Mouse (Mus musculus) induced T-regulatory cell, adult 2 months (primary cell): ENCODE measurements around the gene Fgfr2.
"Not testable (repeated sequence)": the region's sequence is repeated elsewhere in the genome, so short reads cannot be mapped to it uniquely, and the experiment has no call there.

Experiments
- DNase-seq: peaks from one replicate; pipeline ENCODE4 v3.0.0-alpha.2; 2012; ENCODE audit warnings: low read depth

Gene Fgfr2

GRCm38 (mm10) chr7:132688721-132689120 is 434.4 kb downstream of the Fgfr2 start:
- no peak for DNase-seq

- no peak for DNase-seq
Observed at GRCm38 (mm10) chr7:132687897-132688296, 435.3 kb downstream of the Fgfr2 start.

- peak; percentile 69 for DNase-seq
Observed at GRCm38 (mm10) chr7:132686515-132686914, 436.6 kb downstream of the Fgfr2 start.

GRCm38 (mm10) chr7:132683923-132684322 is 439.2 kb downstream of the Fgfr2 start:
- DNase-seq: no peak

GRCm38 (mm10) chr7:132682901-132683300 is 440.2 kb downstream of the Fgfr2 start:
- DNase-seq: no peak

- no peak for DNase-seq
Observed at GRCm38 (mm10) chr7:132682336-132682735, 440.8 kb downstream of the Fgfr2 start.

- no peak for DNase-seq
Observed at GRCm38 (mm10) chr7:132681831-132682230, 441.3 kb downstream of the Fgfr2 start.

GRCm38 (mm10) chr7:132681296-132681695 is 441.9 kb downstream of the Fgfr2 start:
- DNase-seq: no peak

GRCm38 (mm10) chr7:132679549-132679948 is 443.6 kb downstream of the Fgfr2 start:
- DNase-seq: no peak

GRCm38 (mm10) chr7:132679117-132679516 is 444.0 kb downstream of the Fgfr2 start:
- DNase-seq: no peak

- DNase-seq: no peak
Observed at GRCm38 (mm10) chr7:132675922-132676321, 447.2 kb downstream of the Fgfr2 start.

GRCm38 (mm10) chr7:132673931-132674755 is 449.0 kb downstream of the Fgfr2 start:
- no peak for DNase-seq

- DNase-seq: peak; percentile 70
Observed at GRCm38 (mm10) chr7:132672481-132672959, 450.6 kb downstream of the Fgfr2 start.

GRCm38 (mm10) chr7:132670863-132671165 is 452.3 kb downstream of the Fgfr2 start:
- no peak for DNase-seq

GRCm38 (mm10) chr7:132669999-132670862 is 452.9 kb downstream of the Fgfr2 start:
- no peak for DNase-seq

- DNase-seq: no peak
Observed at GRCm38 (mm10) chr7:132668604-132669003, 454.5 kb downstream of the Fgfr2 start.

GRCm38 (mm10) chr7:132666516-132666915 is 456.6 kb downstream of the Fgfr2 start:
- DNase-seq: no peak

GRCm38 (mm10) chr7:132665664-132666382 is 457.3 kb downstream of the Fgfr2 start:
- no peak for DNase-seq

- DNase-seq: no peak
Observed at GRCm38 (mm10) chr7:132664815-132665214, 458.3 kb downstream of the Fgfr2 start.

GRCm38 (mm10) chr7:132662831-132663230 is 460.3 kb downstream of the Fgfr2 start:
- not testable (repeated sequence) for DNase-seq

GRCm38 (mm10) chr7:132659633-132660032 is 463.5 kb downstream of the Fgfr2 start:
- peak; percentile 15 for DNase-seq

GRCm38 (mm10) chr7:132658688-132659087 is 464.5 kb downstream of the Fgfr2 start:
- no peak for DNase-seq
